Mouse (Mus musculus) erythroid progenitor cell, adult 5-6 weeks (primary cell): ENCODE measurements around the gene Btg1. TPM values are rescaled to one million over a fixed set of nuclear protein-coding genes. Genes with fewer than 3 reads are reported as not detected.

Source experiments
- ATAC-seq: replicated peaks from 2 replicates; pipeline ENCODE4 v1.8.0; 2016; ENCODE audit warnings: moderate number of reproducible peaks, mild to moderate bottlenecking, moderate TSS enrichment, inconsistent platforms; ENCODE audit not compliant: poor library complexity, low FRiP score, severe bottlenecking
- total RNA-seq, 2 experiments: library from RNA; stranded (forward) in 1 of 2; stranded (reverse) in 1 of 2; fragments of 150-400 nt in 1 of 2; fragments of 186-747, 209-891 nt in 1 of 2; gene quantifications; 2 replicates each; pipeline versions ENCODE4 v1.2.3 to v1.2.4; 2015 to 2017; ENCODE audit warnings: low replicate concordance in 2 of 2

Btg1 gene
- total RNA-seq, 2 experiments from 2014 or later, result 27.8 to 46.1 TPM

- ATAC-seq, result no peak
Observed at GRCm38 (mm10) chr10:96628100-96628912, 11.5 kb downstream of the Btg1 start.

GRCm38 (mm10) chr10:96628913-96629199 is 12.1 kb downstream of the Btg1 start:
- no peak for ATAC-seq

- ATAC-seq, result no peak
Observed at GRCm38 (mm10) chr10:96630110-96630509, 13.3 kb downstream of the Btg1 start.

- ATAC-seq, result no peak
Observed at GRCm38 (mm10) chr10:96631066-96631711, 14.4 kb downstream of the Btg1 start.

GRCm38 (mm10) chr10:96632271-96633144 is 15.7 kb downstream of the Btg1 start:
- ATAC-seq, result no peak

- no peak for ATAC-seq
Observed at GRCm38 (mm10) chr10:96633145-96633516, 16.3 kb downstream of the Btg1 start.

GRCm38 (mm10) chr10:96635472-96635871 is 18.7 kb downstream of the Btg1 start:
- ATAC-seq, result no peak

GRCm38 (mm10) chr10:96638477-96638876 is 21.7 kb downstream of the Btg1 start:
- ATAC-seq, result no peak

- no peak for ATAC-seq
Observed at GRCm38 (mm10) chr10:96642014-96642413, 25.2 kb downstream of the Btg1 start.

- ATAC-seq, result no peak
Observed at GRCm38 (mm10) chr10:96642751-96643150, 25.9 kb downstream of the Btg1 start.

GRCm38 (mm10) chr10:96645183-96645582 is 28.4 kb downstream of the Btg1 start:
- no peak for ATAC-seq

GRCm38 (mm10) chr10:96646024-96646866 is 29.4 kb downstream of the Btg1 start:
- ATAC-seq, result no peak

GRCm38 (mm10) chr10:96646867-96647462 is 30.2 kb downstream of the Btg1 start:
- ATAC-seq, result no peak

- ATAC-seq, result no peak
Observed at GRCm38 (mm10) chr10:96648161-96648561, 31.4 kb downstream of the Btg1 start.

- ATAC-seq, result no peak
Observed at GRCm38 (mm10) chr10:96649524-96649923, 32.7 kb downstream of the Btg1 start.

- ATAC-seq, result no peak
Observed at GRCm38 (mm10) chr10:96652372-96652771, 35.6 kb downstream of the Btg1 start.

- no peak for ATAC-seq
Observed at GRCm38 (mm10) chr10:96653030-96653429, 36.2 kb downstream of the Btg1 start.

- ATAC-seq, result no peak
Observed at GRCm38 (mm10) chr10:96654079-96654478, 37.3 kb downstream of the Btg1 start.

GRCm38 (mm10) chr10:96654576-96654975 is 37.8 kb downstream of the Btg1 start:
- ATAC-seq, result no peak
